Mouse (Mus musculus) CH12.LX (cell line): ENCODE measurements at regions not wholly inside any gene's neighbourhood (a gene's known extent, or its start where the extent isn't known, plus 50 kb on each side); places are given as distances from the start of the nearest gene placed in this dataset.

Source experiments
- DNase-seq: peaks from one replicate; pipeline ENCODE4 v3.0.0-alpha.2; 2013; ENCODE audit errors: extremely low read depth
- H3K27ac ChIP-seq: 2 replicates; pipeline ENCODE4 v1.5.1; 2012; ENCODE audit warnings: low read depth, mild to moderate bottlenecking, control low read depth, moderate library complexity; ENCODE audit not compliant: insufficient read depth
- H3K27me3 ChIP-seq: replicated peaks from 2 replicates; pipeline ENCODE3; 2012; ENCODE audit warnings: inconsistent platforms
- H3K36me3 ChIP-seq, 2 experiments: replicated peaks in 1 of 2; 2 replicates each; pipeline versions ENCODE3 to v1.6.1; 2012; ENCODE audit warnings: inconsistent platforms in 1 of 2, low read length in 1 of 2, mild to moderate bottlenecking in 1 of 2, mixed read lengths in 1 of 2, moderate library complexity in 1 of 2; ENCODE audit not compliant: control insufficient read depth in 1 of 2, insufficient read depth in 1 of 2
- H3K4me1 ChIP-seq, 2 experiments: 2 replicates each; pipeline ENCODE4 v1.6.1; 2012; ENCODE audit warnings: inconsistent platforms in 1 of 2, moderate library complexity in 1 of 2; ENCODE audit not compliant: insufficient read depth in 2 of 2, control insufficient read depth in 1 of 2
- H3K4me2 ChIP-seq: 2 replicates; pipeline ENCODE4 v1.6.1; 2012; ENCODE audit warnings: low read depth, mild to moderate bottlenecking, control low read depth; ENCODE audit not compliant: poor library complexity, insufficient read depth, severe bottlenecking
- H3K4me3 ChIP-seq, 3 experiments: fragments of 150-350 bp in 1 of 3; sonication (generic) in 1 of 3; replicated peaks in 1 of 3; 2 replicates each; pipeline versions ENCODE3 to v1.5.1; 2011 to 2012; ENCODE audit warnings: low read depth in 2 of 3, low read length in 2 of 3, mild to moderate bottlenecking in 2 of 3, moderate library complexity in 2 of 3, control low read depth in 1 of 3, improper control_type of control experiment in 1 of 3, inconsistent platforms in 1 of 3, mixed read lengths in 1 of 3; ENCODE audit not compliant: poor library complexity in 1 of 3
- H3K79me2 ChIP-seq: replicated peaks from 2 replicates; pipeline ENCODE4 v1.6.1; 2012; ENCODE audit warnings: mild to moderate bottlenecking, moderate library complexity; ENCODE audit not compliant: control insufficient read depth, poor library complexity, insufficient read depth, severe bottlenecking; ENCODE audit errors: extremely low read depth
- H3K9ac ChIP-seq: 2 replicates; pipeline ENCODE4 v1.6.1; 2012; ENCODE audit warnings: low read depth, mild to moderate bottlenecking, control low read depth, moderate library complexity; ENCODE audit not compliant: insufficient read depth
- H3K9me3 ChIP-seq: replicated peaks from 2 replicates; pipeline ENCODE3; 2012; ENCODE audit warnings: low read length, inconsistent platforms, mixed read lengths
- CHD2 ChIP-seq: IDR thresholded peaks from 2 replicates; pipeline ENCODE4 v1.6.1; 2011; ENCODE audit warnings: low read length, improper control_type of control experiment
- EP300 ChIP-seq: IDR thresholded peaks from 2 replicates; pipeline ENCODE4 v1.6.1; 2011; ENCODE audit warnings: low read length, improper control_type of control experiment
- ETS1 ChIP-seq: conservative IDR thresholded peaks from 2 replicates; pipeline ENCODE4 v1.6.1; 2012; ENCODE audit warnings: low read depth, mild to moderate bottlenecking, inconsistent platforms, low read length, improper control_type of control experiment, moderate library complexity
- GABPA ChIP-seq: IDR thresholded peaks from 2 replicates; pipeline ENCODE4 v1.6.1; 2012; ENCODE audit warnings: low read depth, low read length, improper control_type of control experiment, inconsistent platforms; ENCODE audit not compliant: insufficient replicate concordance
- JUND ChIP-seq: conservative IDR thresholded peaks from 2 replicates; pipeline ENCODE4 v1.6.1; 2011; ENCODE audit warnings: low read depth, low read length, improper control_type of control experiment
- MAX ChIP-seq: IDR thresholded peaks from 2 replicates; pipeline ENCODE4 v1.6.1; 2011; ENCODE audit warnings: low read length, improper control_type of control experiment
- PAX5 ChIP-seq: IDR thresholded peaks from 2 replicates; pipeline ENCODE4 v1.6.1; 2012; ENCODE audit warnings: low read length, inconsistent platforms, mixed read lengths
- RAD21 ChIP-seq: IDR thresholded peaks from 2 replicates; pipeline ENCODE4 v1.6.1; 2011; ENCODE audit warnings: low read depth, mild to moderate bottlenecking, low read length, improper control_type of control experiment, moderate library complexity
- RCOR1 ChIP-seq: conservative IDR thresholded peaks from 2 replicates; pipeline ENCODE4 v1.6.1; 2012; ENCODE audit warnings: low read depth, mild to moderate bottlenecking, inconsistent platforms, low read length, improper control_type of control experiment
- TBP ChIP-seq: conservative IDR thresholded peaks from 2 replicates; pipeline ENCODE4 v1.6.1; 2011; ENCODE audit warnings: low read depth, low read length, improper control_type of control experiment
- USF1 ChIP-seq: IDR thresholded peaks from 2 replicates; pipeline ENCODE4 v1.6.1; 2014; ENCODE audit warnings: low read depth, mild to moderate bottlenecking, inconsistent platforms, low read length, improper control_type of control experiment
- USF2 ChIP-seq: conservative IDR thresholded peaks from 2 replicates; pipeline ENCODE4 v1.6.1; 2011; ENCODE audit warnings: low read depth, low read length, improper control_type of control experiment
- ZC3H11A ChIP-seq: IDR thresholded peaks from 2 replicates; pipeline ENCODE4 v1.6.1; 2012; ENCODE audit warnings: low read depth, mild to moderate bottlenecking, inconsistent platforms, low read length, improper control_type of control experiment
- dilution Hi-C: fragments of 300-500 bp; cut with MboI; formaldehyde crosslinking; loops from 2 replicates; pipeline ENCODE4 v1.14.3; 2020; ENCODE audit warnings: low sequenced_read_pairs; ENCODE audit not compliant: extremely low pct_unique_long_range_greater_than_20kb, extremely low pct_ligation_motif_present
- in situ Hi-C: fragments of 300-500 bp; cut with MboI; formaldehyde crosslinking; loops from 3 replicates; pipeline ENCODE4 v1.14.3; 2019; ENCODE audit warnings: low sequenced_read_pairs, low pct_ligation_motif_present, low pct_unique_long_range_greater_than_20kb, mixed read lengths

GRCm38 (mm10) chr1:151107401-151107800 lies 74.9 kb upstream of the Gm47985 start:
- Histone ChIP-seq H3K27ac (no peak overlapping the region), H3K9ac (no peak overlapping the region), H3K4me1 (peaks cover 0 to 12% of the 10 kb centered on the region in 2 experiments; a peak in 2 of 4 replicates), H3K9me3 (no peaks in the 10 kb centered on the region), H3K4me2 (no peak overlapping the region), H3K36me3 (no peaks in the 10 kb centered on the region), H3K27me3 (no peaks in the 10 kb centered on the region), H3K79me2 (no peaks in the 10 kb centered on the region), H3K4me3 (no peak overlapping the region)
- TF ChIP-seq PAX5 (no peak), TBP (no peak), RCOR1 (no peak), EP300 (no peak), USF1 (no peak)
- dilution Hi-C loops, result no loop called here
- DNase-seq, result no peak
- in situ Hi-C loops, result loop anchor here (10.0 kb wide), 1 partner anchor 147 kb away; no protein-coding TSS in a partner anchor

- Histone ChIP-seq H3K27me3 (no peaks in the 10 kb centered on the region), H3K36me3 (no peaks in the 10 kb centered on the region), H3K9ac (no peak overlapping the region), H3K27ac (no peak overlapping the region), H3K79me2 (no peaks in the 10 kb centered on the region), H3K4me2 (no peak overlapping the region), H3K4me3 (no peak overlapping the region), H3K9me3 (no peaks in the 10 kb centered on the region), H3K4me1 (peaks cover 0 to 1% of the 10 kb centered on the region in 2 experiments; a peak in 1 of 4 replicates)
- in situ Hi-C loops, result loop anchor here (10.0 kb wide), 1 partner anchor 145 kb away; no protein-coding TSS in a partner anchor
- dilution Hi-C loops, result no loop called here
- DNase-seq, result no peak
- no peak for TF ChIP-seq RAD21
- TF ChIP-seq MAX, result no peak
- no peak for TF ChIP-seq JUND
- no peak for TF ChIP-seq ETS1
- no peak for TF ChIP-seq ZC3H11A
These were observed 73.0 kb upstream of the Gm47985 start for GRCm38 (mm10) chr1:151109333-151109732.

DNA sequence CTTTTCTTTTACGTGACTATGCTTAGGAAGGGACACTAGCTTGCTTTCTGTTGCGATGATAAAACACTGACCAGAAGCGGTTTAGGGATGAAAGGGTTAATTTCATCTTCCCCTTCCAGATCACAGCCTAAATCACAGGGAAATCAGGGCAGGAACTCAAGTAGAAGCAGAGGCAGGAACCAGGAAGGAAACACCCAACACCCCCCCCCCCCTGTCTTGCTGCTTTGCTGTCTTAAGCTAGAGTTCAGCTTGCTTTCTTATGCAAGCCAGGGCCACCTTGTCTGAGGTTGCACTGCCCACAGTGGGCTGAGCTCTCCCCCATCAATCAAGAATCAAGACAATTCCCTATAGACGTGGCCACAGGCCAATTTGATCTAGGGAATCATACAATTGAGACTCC lies 71.9 kb upstream of the Gm47985 start:
- in situ Hi-C loops, result no loop called here
- H3K9ac ChIP-seq, result no peak overlapping the region
- DNase-seq, result no peak
- no peak overlapping the region for H3K27ac ChIP-seq
- H3K79me2 ChIP-seq, result no peaks in the 10 kb centered on the region
- H3K4me2 ChIP-seq, result no peak overlapping the region
- H3K27me3 ChIP-seq, result no peaks in the 10 kb centered on the region
- dilution Hi-C loops, result no loop called here
- H3K4me3 ChIP-seq, result no peak overlapping the region
- no peaks in the 10 kb centered on the region for H3K36me3 ChIP-seq
- TF ChIP-seq EP300 (no peak), GABPA (no peak), JUND (no peak), CHD2 (no peak), USF2 (no peak), RAD21 (no peak)
- H3K9me3 ChIP-seq, result no peaks in the 10 kb centered on the region
- H3K4me1 ChIP-seq, result no peaks in the 10 kb centered on the region
